Mouse (Mus musculus) hindbrain, embryonic 14.5 days (tissue): ENCODE measurements around the gene Cadm2. TPM values are rescaled to one million over a fixed set of nuclear protein-coding genes. Genes with fewer than 3 reads are reported as not detected.
A peak's percentile ranks its signal among the peaks of the same experiment; 100 is the strongest.

ENCODE experiments used
- ATAC-seq: fragments of 200-750 bp; cut with Nextera tagmentation; 2 replicates; pipeline ENCODE4 v1.8.0; 2017; ENCODE audit warnings: moderate number of reproducible peaks, mild to moderate bottlenecking, moderate TSS enrichment, moderate library complexity; ENCODE audit not compliant: low FRiP score
- DNase-seq: peaks from one replicate; pipeline ENCODE4 v3.0.0-alpha.2; 2015; ENCODE audit warnings: low spot score
- H3K27ac ChIP-seq: fragments of 300-500 bp; sonication (generic); 2 replicates; pipeline ENCODE4 v1.5.1; 2014; ENCODE audit warnings: mild to moderate bottlenecking, moderate library complexity
- H3K27me3 ChIP-seq: fragments of 300-500 bp; sonication (generic); 2 replicates; pipeline ENCODE4 v1.6.1; 2014; ENCODE audit warnings: mild to moderate bottlenecking, low read length, mixed read lengths; ENCODE audit not compliant: control insufficient read depth, insufficient read depth
- H3K36me3 ChIP-seq: fragments of 300-500 bp; sonication (generic); replicated peaks from 2 replicates; pipeline ENCODE4 v1.6.1; 2014; ENCODE audit not compliant: control insufficient read depth, insufficient read depth
- H3K4me1 ChIP-seq: fragments of 300-500 bp; sonication (generic); replicated peaks from 2 replicates; pipeline ENCODE4 v1.6.1; 2014; ENCODE audit warnings: antibody characterized with exemption, low read length, mixed read lengths; ENCODE audit not compliant: control insufficient read depth, insufficient read depth
- H3K4me2 ChIP-seq: fragments of 300-500 bp; sonication (generic); replicated peaks from 2 replicates; pipeline ENCODE4 v1.6.1; 2014; ENCODE audit warnings: mild to moderate bottlenecking, moderate library complexity
- H3K4me3 ChIP-seq: fragments of 300-500 bp; sonication (generic); replicated peaks from 2 replicates; pipeline ENCODE4 v1.5.1; 2014; ENCODE audit warnings: mild to moderate bottlenecking, low read length
- H3K9ac ChIP-seq: fragments of 300-500 bp; sonication (generic); 2 replicates; pipeline ENCODE4 v1.6.1; 2014
- H3K9me3 ChIP-seq: fragments of 300-500 bp; sonication (generic); 2 replicates; pipeline ENCODE4 v1.6.1; 2016; ENCODE audit warnings: low read length; ENCODE audit not compliant: control insufficient read depth
- WGBS: fragments of 180-500 bp; shearing (Covaris S2); extraction: QIAGEN DNeasy Blood & Tissue Kit; methylation state at CpG from one replicate; pipeline ENCODE4 v1.1.7; 2014; 5-methylcytosine and 5-hydroxymethylcytosine counted together
- polyA plus RNA-seq: library from polyadenylated mRNA; unstranded; fragments of >200 nt; fragmentation: Nextera tagmentation; extraction: Ambion mirVana; gene quantifications from 2 replicates; pipeline ENCODE4 v1.2.1, GENCODE M21; 2014

Cadm2 gene
- polyA plus RNA-seq, 1 experiment from 2014 or later: 53.8 TPM

- H3K4me2 ChIP-seq: no peak overlapping the region
- WGBS: 65% methylated on average over 2 of the region's 2 CpGs
- no peaks in the 10 kb centered on the region for H3K27me3 ChIP-seq
- H3K36me3 ChIP-seq: no peaks in the 10 kb centered on the region
- no peak overlapping the region for H3K4me3 ChIP-seq
- no peaks in the 10 kb centered on the region for H3K9me3 ChIP-seq
- H3K27ac ChIP-seq: no peak overlapping the region
- no peak overlapping the region for H3K9ac ChIP-seq
- no peaks in the 10 kb centered on the region for H3K4me1 ChIP-seq
- ATAC-seq (no peak), DNase-seq (no peak)
Measured at GRCm38 (mm10) chr16:67410482-67410881, 210.2 kb downstream of the Cadm2 start.

DNA sequence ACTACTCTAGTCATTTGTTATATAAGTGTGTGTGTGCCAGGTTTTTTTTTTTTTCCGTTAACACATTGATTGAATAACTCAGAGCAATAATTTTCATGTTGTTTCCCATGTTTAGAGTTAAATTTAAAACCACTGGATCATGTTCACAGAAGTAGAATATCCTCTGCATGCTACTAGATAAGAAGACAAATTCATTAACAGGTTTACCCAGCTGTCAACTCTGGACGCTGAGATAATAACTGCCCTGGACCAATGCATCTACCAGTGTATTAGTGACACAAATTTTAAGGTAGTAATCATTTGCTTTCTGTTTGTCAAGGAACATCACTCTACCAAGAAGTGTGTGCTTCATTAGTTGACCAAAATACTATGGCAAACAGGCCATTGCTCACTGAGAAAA lies 253.0 kb downstream of the Cadm2 start:
- no peak overlapping the region for H3K4me2 ChIP-seq
- WGBS: 90% methylated on average over 2 of the region's 2 CpGs
- ATAC-seq (no peak), DNase-seq (no peak)
- H3K4me3 ChIP-seq: no peak overlapping the region
- no peak overlapping the region for H3K27ac ChIP-seq
- no peak overlapping the region for H3K9ac ChIP-seq
- H3K4me1 ChIP-seq: no peaks in the 10 kb centered on the region
- no peaks in the 10 kb centered on the region for H3K27me3 ChIP-seq
- no peaks in the 10 kb centered on the region for H3K36me3 ChIP-seq
- no peaks in the 10 kb centered on the region for H3K9me3 ChIP-seq

DNA sequence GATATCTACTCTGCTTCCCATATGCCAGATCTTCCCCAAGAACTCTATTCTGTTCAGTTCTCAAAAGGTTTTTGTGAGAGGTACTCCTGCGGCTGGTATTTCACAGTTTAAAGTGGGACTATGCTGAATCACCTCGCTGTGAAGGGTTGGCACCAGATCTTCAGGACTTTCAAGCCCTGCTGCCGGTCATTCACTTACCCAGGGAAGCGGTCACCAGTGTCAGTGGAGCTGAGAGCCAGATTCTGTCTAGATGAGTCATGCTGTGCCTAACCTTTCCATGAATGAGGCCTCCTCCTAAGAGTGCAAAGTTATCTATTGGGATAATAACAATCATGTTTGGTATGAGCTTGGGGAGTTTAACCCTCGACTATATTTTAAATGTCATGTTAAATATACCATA lies 272.7 kb downstream of the Cadm2 start:
- ATAC-seq: no peak
- no peak overlapping the region for H3K4me3 ChIP-seq
- H3K9me3 ChIP-seq: no peaks in the 10 kb centered on the region
- no peak overlapping the region for H3K9ac ChIP-seq
- no peak overlapping the region for H3K27ac ChIP-seq
- H3K4me2 ChIP-seq: no peak overlapping the region
- no peak for DNase-seq
- H3K4me1 ChIP-seq: no peaks in the 10 kb centered on the region
- H3K27me3 ChIP-seq: no peaks in the 10 kb centered on the region
- WGBS: 81% methylated on average over 5 of the region's 5 CpGs
- H3K36me3 ChIP-seq: no peaks in the 10 kb centered on the region

DNA sequence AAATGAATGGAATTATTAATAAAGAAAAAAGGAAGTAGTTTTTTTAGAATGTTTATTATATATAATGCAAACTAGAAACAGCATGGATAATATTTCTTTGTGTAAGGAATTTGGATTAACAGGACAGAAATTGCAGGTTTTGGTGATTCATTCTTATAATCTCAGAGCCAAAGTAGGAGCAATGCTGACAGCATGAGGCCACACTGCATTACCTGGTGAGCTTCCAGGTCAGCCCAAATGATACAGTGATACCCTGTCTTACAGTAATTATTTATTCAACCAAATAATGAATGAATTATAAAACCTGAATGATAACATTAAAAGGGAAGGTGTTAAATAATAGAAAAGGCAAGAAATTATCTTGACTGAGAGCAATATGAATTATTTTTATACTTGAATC lies 273.1 kb downstream of the Cadm2 start:
- DNase-seq (no peak), ATAC-seq (no peak)
- Histone ChIP-seq H3K4me3 (no peak overlapping the region), H3K4me2 (no peak overlapping the region), H3K4me1 (no peaks in the 10 kb centered on the region), H3K27me3 (no peaks in the 10 kb centered on the region), H3K27ac (no peak overlapping the region), H3K9me3 (no peaks in the 10 kb centered on the region), H3K36me3 (no peaks in the 10 kb centered on the region), H3K9ac (no peak overlapping the region)

- Histone ChIP-seq H3K27me3 (no peaks in the 10 kb centered on the region), H3K4me2 (no peak overlapping the region), H3K4me1 (no peaks in the 10 kb centered on the region), H3K36me3 (no peaks in the 10 kb centered on the region), H3K9me3 (no peaks in the 10 kb centered on the region), H3K9ac (no peak overlapping the region), H3K4me3 (no peak overlapping the region), H3K27ac (no peak overlapping the region)
- DNase-seq (no peak), ATAC-seq (no peak)
- 66% methylated on average over 10 of the region's 10 CpGs for WGBS
Measured at GRCm38 (mm10) chr16:67346621-67347290, 274.0 kb downstream of the Cadm2 start.

- DNase-seq: no peak
Measured at GRCm38 (mm10) chr16:67344194-67344593, 276.5 kb downstream of the Cadm2 start.

GRCm38 (mm10) chr16:67311033-67311432 lies 309.7 kb downstream of the Cadm2 start:
- no peak overlapping the region for H3K4me2 ChIP-seq
- WGBS: 72% methylated on average over 2 of the region's 2 CpGs
- H3K36me3 ChIP-seq: no peaks in the 10 kb centered on the region
- H3K4me1 ChIP-seq: no peaks in the 10 kb centered on the region; the same call in 1 of the 2 replicates
- no peaks in the 10 kb centered on the region for H3K9me3 ChIP-seq
- H3K9ac ChIP-seq: no peak overlapping the region
- no peaks in the 10 kb centered on the region for H3K27me3 ChIP-seq
- ATAC-seq (peak; percentile 65; the same call in 1 of the 2 replicates), DNase-seq (no peak)
- 0 out of 2 replicates have a peak overlapping the region, but pooled peaks have one; percentile 23 for H3K27ac ChIP-seq
- no peak overlapping the region for H3K4me3 ChIP-seq

More at GRCm38 (mm10) chr16:67344194-67344593, 276.5 kb downstream of the Cadm2 start:
- 19% methylated on average over 5 of the region's 5 CpGs for WGBS
- Histone ChIP-seq H3K4me2 (no peak overlapping the region), H3K4me3 (no peak overlapping the region), H3K9ac (no peak overlapping the region), H3K9me3 (no peaks in the 10 kb centered on the region), H3K36me3 (no peaks in the 10 kb centered on the region), H3K27me3 (no peaks in the 10 kb centered on the region), H3K4me1 (no peaks in the 10 kb centered on the region), H3K27ac (no peak overlapping the region)
- peak; percentile 46; the same call in 1 of the 2 replicates for ATAC-seq

DNA sequence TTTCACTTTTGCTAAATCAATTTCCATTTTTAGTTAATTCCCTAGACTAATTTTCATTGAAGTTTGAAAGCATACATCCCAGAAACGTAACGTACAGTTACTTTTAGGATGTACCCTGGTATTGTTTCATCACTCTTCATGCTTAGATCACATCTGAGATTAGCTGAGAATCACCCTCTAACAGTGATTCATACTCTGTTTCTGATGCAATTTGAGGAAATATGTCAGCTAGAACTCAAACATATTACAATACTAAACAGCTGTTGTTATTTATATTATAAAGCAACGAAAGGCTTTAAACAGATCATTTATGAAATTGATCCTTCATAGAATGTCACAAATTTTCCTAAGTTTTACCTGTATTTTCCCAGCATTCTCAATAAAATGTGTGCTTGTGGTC lies 336.0 kb downstream of the Cadm2 start:
- ATAC-seq (no peak), DNase-seq (no peak)
- no peak overlapping the region for H3K9ac ChIP-seq
- no peak overlapping the region for H3K27ac ChIP-seq
- H3K27me3 ChIP-seq: no peaks in the 10 kb centered on the region
- H3K4me3 ChIP-seq: no peak overlapping the region
- H3K4me1 ChIP-seq: no peaks in the 10 kb centered on the region
- WGBS: 92% methylated on average over 3 of the region's 3 CpGs
- H3K9me3 ChIP-seq: no peaks in the 10 kb centered on the region
- H3K36me3 ChIP-seq: no peaks in the 10 kb centered on the region
- no peak overlapping the region for H3K4me2 ChIP-seq

DNA sequence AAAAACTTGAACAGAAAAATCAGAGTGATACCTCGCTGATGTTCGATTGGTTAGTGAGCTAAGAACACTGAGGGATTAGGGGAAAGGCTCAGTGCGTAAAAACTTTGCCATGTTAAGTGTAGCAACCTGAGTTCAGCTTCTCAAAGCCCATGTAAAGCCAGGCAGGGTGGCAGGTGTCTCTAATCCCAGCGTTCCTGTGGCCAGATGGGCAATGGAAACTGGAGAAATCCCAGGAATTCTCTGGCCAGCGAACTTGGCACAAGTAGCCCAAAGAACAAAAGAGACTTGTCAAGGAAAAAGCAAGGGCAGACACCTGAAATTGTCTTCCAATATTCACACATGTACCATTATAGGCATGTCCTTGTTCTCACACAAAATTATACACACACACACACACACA lies 377.1 kb downstream of the Cadm2 start:
- 84% methylated on average over 5 of the region's 5 CpGs for WGBS
- Histone ChIP-seq H3K27me3 (no peaks in the 10 kb centered on the region), H3K4me3 (no peak overlapping the region), H3K27ac (no peak overlapping the region), H3K4me1 (no peaks in the 10 kb centered on the region), H3K36me3 (no peaks in the 10 kb centered on the region), H3K9ac (no peak overlapping the region), H3K9me3 (no peaks in the 10 kb centered on the region), H3K4me2 (no peak overlapping the region)
- DNase-seq (no peak), ATAC-seq (no peak)

GRCm38 (mm10) chr16:67234862-67235261 lies 385.8 kb downstream of the Cadm2 start:
- no peaks in the 10 kb centered on the region for H3K9me3 ChIP-seq
- 20% methylated on average over 1 of the region's 1 CpGs for WGBS
- DNase-seq (peak; percentile 48), ATAC-seq (no peak)
- no peaks in the 10 kb centered on the region for H3K4me1 ChIP-seq
- H3K27ac ChIP-seq: no peak overlapping the region
- H3K4me2 ChIP-seq: no peak overlapping the region
- no peaks in the 10 kb centered on the region for H3K36me3 ChIP-seq
- no peak overlapping the region for H3K4me3 ChIP-seq
- H3K9ac ChIP-seq: no peak overlapping the region
- no peaks in the 10 kb centered on the region for H3K27me3 ChIP-seq
